8 mouse cellular contexts compared by ENCODE assay signal in the genomic region with DNA sequence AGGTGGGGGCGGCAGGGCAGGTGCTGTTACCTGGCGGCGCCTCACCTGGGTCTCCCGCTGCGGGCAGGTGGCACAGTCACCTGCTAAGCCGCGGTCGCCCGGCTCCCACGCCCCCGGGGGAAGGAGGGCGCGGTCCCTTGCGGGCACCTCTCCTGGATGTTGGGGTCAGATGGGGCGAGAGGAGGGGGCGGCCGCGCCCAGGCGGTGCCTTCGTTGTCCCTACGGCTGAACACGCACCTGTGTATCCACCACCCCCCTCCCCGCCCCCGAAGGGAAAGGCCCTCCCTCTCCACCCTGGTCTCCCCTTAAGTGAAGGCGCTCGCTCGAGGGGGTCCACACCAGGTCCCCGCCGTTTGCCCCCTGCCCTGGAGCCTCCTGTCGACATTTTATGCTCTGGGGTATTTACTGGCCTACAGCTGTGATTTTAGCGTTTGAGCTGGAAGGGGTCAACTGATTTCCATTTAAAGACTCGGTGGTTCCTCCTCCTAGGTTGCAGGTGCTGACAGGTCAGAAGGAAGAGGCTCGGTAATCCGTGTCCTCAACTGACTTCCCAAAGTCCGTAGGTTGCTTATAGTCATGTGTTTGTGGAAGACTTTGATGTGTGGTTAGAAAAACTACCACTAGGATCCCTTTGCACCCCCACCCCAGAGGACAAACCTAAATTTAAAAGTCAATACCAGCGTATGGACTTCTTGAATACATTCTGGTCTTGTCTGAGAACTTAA. TPM values are rescaled to one million over a fixed set of nuclear protein-coding genes. Genes with fewer than 3 reads are reported as not detected.
DNase-seq lines count a peak whose midpoint lies in the region; ATAC-seq and TF ChIP-seq lines count a peak whose summit lies in the region.

No protein-coding gene starts in this region.

- peak overlapping the region; percentile 84 for H3K4me3 ChIP-seq in hindbrain, postnatal 0 days (ENCODE audit: low read length)
- peak overlapping the region; percentile 92 for H3K4me3 ChIP-seq in liver, postnatal 0 days (ENCODE audit: low read depth, low read length)

- ATAC-seq in hindbrain, postnatal 0 days: peak; percentile 38; the same call in 1 of the 2 replicates
- peak; percentile 11 for ATAC-seq in liver, postnatal 0 days

- no peak for TF ChIP-seq CTCF in hindbrain, postnatal 0 days (IDR thresholded peaks at IDR 0.05; ENCODE audit: low read depth)
- no peak for TF ChIP-seq CTCF in liver, postnatal 0 days (IDR thresholded peaks at IDR 0.05; ENCODE audit: low read depth)

- peak overlapping the region; percentile 76 for H3K27ac ChIP-seq in hindbrain, postnatal 0 days
- peak overlapping the region; percentile 75 for H3K27ac ChIP-seq in liver, postnatal 0 days (ENCODE audit: low read depth)

- peak overlapping the region; percentile 90 for H3K9ac ChIP-seq in hindbrain, postnatal 0 days (replicated peaks; ENCODE audit: low read length)
- H3K9ac ChIP-seq in liver, postnatal 0 days (replicated peaks): peak overlapping the region; percentile 93

- no peaks in the 10 kb centered on the region for H3K36me3 ChIP-seq in hindbrain, postnatal 0 days (ENCODE audit: insufficient read depth, low read length)
- no peaks in the 10 kb centered on the region for H3K36me3 ChIP-seq in liver, postnatal 0 days (replicated peaks; ENCODE audit: insufficient read depth, low read length)

- no peaks in the 10 kb centered on the region for H3K9me3 ChIP-seq in hindbrain, postnatal 0 days (ENCODE audit: low read length)
- H3K9me3 ChIP-seq in liver, postnatal 0 days (ENCODE audit: low read length): no peaks in the 10 kb centered on the region

- DNase-seq in gastrocnemius, postnatal 25 days: peak; percentile 19
- DNase-seq in gastrocnemius, postnatal 14 days: no peak
- DNase-seq in A20 (ENCODE audit: low read depth, low spot score): peak; percentile 43
- peak; percentile 62 for DNase-seq in cerebellum, adult 9-10 months
- peak; percentile 5 for DNase-seq in hindbrain, postnatal 0 days (ENCODE audit: low spot score)
- no peak for DNase-seq in liver, postnatal 0 days
- DNase-seq in thymus, postnatal 36 days: peak; percentile 40 to 65
- no peak for DNase-seq in right cerebral cortex, adult 2 months (ENCODE audit: low spot score in 2 of 2)

- peak overlapping the region; percentile 99 for H3K4me2 ChIP-seq in hindbrain, postnatal 0 days (ENCODE audit: low read depth, low read length)
- peak overlapping the region; percentile 100 for H3K4me2 ChIP-seq in liver, postnatal 0 days (ENCODE audit: low read depth, low read length)

- 3% methylated on average over 29 of the region's 36 CpGs for WGBS in hindbrain, postnatal 0 days
- 5% methylated on average over 32 of the region's 36 CpGs for WGBS in liver, postnatal 0 days (ENCODE audit: insufficient replicate concordance)

- no peaks in the 10 kb centered on the region for H3K4me1 ChIP-seq in hindbrain, postnatal 0 days (ENCODE audit: insufficient read depth, low read length)
- H3K4me1 ChIP-seq in liver, postnatal 0 days (ENCODE audit: insufficient read depth): peaks cover 29% of the 10 kb centered on the region

- TF ChIP-seq EP300 in liver, postnatal 0 days (IDR thresholded peaks at IDR 0.05; ENCODE audit: low read depth): no peak

- no peaks in the 10 kb centered on the region for H3K27me3 ChIP-seq in hindbrain, postnatal 0 days (ENCODE audit: insufficient read depth, low read length)
- H3K27me3 ChIP-seq in liver, postnatal 0 days (ENCODE audit: insufficient read depth, low read length): no peaks in the 10 kb centered on the region

- intact Hi-C loops in gastrocnemius, postnatal 14 days (cut with DNase I; ENCODE audit: low total_unique reads): no loop called here

RNA-seq across cellular contexts. Expression of gene Lrrc8b, which starts 0.5 kb away (rescaled TPM):
- total RNA-seq in gastrocnemius, postnatal 25 days (2021): 1 to 10 TPM; 1.5 to 2.6 TPM
- total RNA-seq in gastrocnemius, postnatal 14 days (2021): 1 to 10 TPM; 5.0 to 5.7 TPM
- 48.4 and 49.9 TPM in 2 replicates for total RNA-seq in hindbrain, postnatal 0 days (2014; rRNA removed)
- polyA plus RNA-seq in hindbrain, postnatal 0 days (2015; fragmentation: Nextera tagmentation; extraction: Ambion mirVana): 15.3 and 17.3 TPM in 2 replicates
- polyA plus RNA-seq in liver, postnatal 0 days (2015; fragmentation: Nextera tagmentation; extraction: Ambion mirVana): 1.1 and 1.4 TPM in 2 replicates

Comparison
In these comparisons a context has a peak if more than half of its experiments do, and no peak if none do; other contexts are left out.
1. DNase-seq: peak in gastrocnemius, postnatal 25 days (single experiment), A20 (single experiment), cerebellum, adult 9-10 months (single experiment), hindbrain, postnatal 0 days (single experiment) and thymus, postnatal 36 days (2 of 2); none in gastrocnemius, postnatal 14 days (single experiment), liver, postnatal 0 days (single experiment) and right cerebral cortex, adult 2 months (0 of 2).